Mouse (Mus musculus) kidney, adult 18-20 months (tissue): ENCODE measurements around the gene Stox2.
"Not testable (repeated sequence)": the region's sequence is repeated elsewhere in the genome, so short reads cannot be mapped to it uniquely, and the experiment has no call there.

Source experiments
- DNase-seq: peaks from one replicate; pipeline ENCODE4 v3.0.0; 2021

Gene Stox2

DNA sequence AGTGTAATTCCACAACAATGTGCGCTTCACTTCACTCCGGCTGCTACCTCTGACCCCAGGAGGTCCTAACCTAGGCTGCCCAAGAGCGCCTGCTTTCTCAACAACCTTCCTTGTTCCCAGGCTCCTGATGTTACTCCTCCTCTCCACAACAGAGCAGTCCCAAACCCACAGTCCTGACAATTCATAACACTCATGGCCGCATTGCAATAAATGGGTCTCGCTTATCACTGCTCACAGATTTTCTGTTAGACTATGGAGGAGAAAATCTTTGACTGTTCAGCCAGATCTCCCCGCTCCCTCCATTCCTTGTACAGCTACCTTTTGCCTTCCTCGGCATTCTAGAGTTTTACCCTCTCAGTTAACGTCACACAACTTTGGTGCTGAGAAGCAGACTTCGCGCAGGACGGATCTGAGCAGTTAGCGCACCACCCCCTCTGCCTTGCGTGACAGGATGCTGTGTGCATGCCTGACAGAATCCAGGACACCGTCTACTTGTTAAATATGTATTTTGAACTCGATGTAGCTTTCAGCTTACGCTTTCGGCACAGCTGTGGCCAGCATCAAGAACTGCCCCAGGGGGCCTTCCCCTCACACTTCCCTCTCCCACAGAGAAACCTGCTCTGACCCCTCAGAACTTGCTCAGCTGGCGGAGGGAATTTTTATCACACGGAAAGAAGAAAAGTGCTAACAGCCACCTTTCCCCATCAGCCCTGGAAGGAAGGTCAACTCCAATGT, at the start of gene Stox2:
Gene Stox2, minus strand, starts transcription at position 51 of the 735 bp plus-strand sequence.
- DNase-seq, result no peak

DNA sequence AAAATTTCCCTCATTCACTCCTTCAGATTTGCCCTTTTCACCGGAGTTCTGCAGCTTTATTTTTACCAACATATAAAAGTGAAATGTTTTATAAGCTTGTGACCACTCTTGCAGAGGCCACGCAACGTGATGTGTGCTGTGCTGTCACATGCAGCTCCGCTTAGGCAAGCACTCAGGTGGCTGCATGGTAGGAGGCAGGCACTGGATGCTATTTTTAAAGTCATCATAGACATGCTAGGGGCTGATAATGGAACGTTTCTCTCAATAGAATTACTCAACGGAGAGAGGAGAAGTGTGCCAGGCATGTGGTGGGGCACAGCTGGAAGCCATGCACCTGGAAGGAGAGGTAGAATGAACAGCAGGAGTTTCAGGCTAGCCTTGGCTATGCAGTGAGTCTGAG, 49.3 kb upstream of the Stox2 start:
- DNase-seq, result no peak

DNA sequence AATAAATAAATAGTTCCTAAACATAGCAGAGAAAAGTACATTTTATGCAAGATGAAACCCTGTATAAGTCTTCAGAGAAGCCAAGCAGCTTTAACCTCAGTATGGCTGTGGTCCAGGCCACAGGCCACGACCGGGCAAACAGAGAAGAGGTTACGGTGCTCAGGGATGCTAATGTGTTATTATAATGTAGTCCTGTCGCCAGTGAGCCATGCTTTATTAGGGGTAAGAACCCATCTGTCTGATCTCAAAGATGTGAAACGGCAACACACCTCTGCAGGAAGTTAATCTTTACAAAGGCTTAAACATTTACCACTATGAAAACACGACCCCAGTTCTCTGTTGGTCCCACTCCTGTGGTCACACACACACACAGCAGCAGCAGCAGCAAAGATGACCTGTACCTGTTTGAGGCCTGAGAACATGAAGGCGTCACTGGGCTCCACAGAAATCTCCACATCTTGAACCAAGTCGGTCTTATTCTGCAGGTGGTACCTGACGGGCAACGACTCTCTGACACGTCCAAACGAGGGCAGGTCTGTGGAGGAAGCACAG, 48.5 kb upstream of the Stox2 start:
- DNase-seq, result no peak

DNA sequence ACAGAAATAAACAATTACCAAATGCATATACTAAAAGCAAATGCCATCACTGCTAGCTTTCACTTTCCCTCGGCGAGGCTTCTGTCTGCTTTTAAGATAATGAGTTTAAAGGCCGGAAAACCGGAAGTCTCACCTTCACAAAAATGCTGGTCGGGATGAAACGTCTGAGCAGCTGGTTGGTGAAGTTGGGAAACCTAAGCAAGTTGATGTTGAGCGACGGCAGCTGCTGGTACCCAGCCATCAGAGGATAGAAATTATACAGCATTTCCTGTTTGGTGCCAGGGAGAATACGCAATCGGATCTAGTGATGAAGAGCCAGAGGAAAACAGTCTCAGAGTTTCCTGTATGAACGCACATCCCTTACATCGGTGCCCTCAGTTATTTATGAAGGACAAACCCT, 46.9 kb upstream of the Stox2 start:
- no peak for DNase-seq

DNA sequence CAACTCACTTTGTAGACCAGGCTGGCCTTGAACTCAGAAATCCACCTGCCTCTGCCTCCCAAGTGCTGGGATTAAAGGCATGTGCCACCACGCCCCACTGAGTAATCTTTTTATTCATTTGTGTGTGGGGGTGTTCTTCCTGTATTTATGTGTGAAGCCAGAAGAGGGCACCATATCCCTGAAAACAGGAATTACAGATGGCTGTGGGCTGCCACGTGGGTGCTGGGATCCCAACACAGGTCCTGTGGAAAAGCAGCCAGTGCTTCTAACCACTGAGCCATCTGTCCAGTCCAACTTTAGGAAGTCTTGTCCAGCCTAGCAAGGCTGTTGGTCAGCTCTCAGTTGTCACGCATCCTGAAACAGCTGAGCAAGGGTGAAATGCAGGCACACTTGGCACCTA, 41.1 kb upstream of the Stox2 start:
- DNase-seq, result no peak

DNA sequence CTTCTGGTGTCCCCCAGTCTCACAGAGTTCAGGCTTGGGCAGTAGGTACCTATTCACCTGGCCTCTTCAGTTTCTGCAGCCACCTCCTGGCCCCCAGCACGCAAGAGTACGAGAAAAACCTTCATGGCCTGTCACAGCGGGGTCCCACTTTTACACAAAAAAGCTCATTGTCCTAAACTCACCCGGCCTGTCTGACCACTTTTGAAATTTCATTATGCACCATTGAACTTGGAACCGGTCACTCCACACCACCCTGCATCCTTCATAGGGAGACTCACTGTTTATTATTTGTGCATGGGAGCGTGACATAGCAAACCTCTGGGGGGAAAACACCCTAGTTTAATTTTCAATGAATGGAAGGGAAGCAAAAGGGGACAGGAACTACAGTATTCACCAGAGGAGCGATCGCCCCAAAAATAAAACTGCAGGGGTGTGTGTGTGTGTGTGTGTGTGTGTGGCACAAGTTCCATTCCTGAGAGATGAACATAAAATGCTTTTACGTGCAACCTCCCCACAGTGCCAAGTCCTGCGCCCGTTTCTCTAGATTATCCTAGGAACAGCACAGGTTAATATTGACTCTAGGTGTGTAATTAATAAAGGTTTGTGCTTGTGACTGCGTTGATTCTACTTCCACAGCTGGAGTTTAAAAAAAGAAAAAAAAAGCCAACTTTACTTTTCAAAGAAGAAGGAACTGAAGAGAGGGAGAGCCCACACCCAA, 36.4 kb upstream of the Stox2 start:
- DNase-seq, result peak; percentile 31

DNA sequence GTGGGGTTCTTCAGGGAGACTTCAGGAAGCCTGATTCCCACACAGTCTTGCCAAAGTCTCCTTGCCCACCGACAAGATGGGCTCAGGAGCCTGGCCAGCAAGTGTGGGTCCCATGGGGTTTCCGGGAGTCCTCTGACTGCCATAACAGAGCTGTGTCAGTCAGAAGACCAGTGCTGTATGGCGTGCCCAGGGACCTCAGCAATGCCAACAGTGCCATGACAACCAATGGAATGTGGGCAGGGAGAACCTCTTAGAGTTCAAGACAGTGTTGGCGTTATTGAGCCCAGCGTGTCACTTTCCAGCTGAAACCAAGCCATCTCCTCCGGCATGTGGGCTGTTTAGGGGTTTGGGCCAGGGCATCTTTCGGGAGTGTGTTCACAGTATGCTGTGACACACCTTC, 33.9 kb upstream of the Stox2 start:
- no peak for DNase-seq

DNA sequence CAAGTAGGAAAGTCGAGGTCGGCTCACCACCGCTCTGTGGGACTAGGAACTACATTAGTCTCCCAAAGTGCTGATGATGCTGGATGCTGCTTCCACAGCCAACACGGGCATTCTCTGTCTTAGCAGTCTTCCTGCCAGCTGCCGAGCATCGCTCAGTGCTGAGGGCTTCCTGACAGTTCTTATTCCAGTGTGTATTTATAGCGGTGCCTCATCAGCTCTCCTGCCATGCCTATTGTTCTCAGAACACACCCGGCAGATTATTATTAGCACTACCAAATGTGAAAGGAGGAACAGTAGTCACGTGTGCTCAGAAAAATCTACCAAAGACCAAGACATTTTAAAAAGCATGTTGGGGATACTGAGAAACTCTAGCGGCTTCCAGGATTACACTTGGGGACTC, 15.5 kb upstream of the Stox2 start:
- DNase-seq, result peak; percentile 21

DNA sequence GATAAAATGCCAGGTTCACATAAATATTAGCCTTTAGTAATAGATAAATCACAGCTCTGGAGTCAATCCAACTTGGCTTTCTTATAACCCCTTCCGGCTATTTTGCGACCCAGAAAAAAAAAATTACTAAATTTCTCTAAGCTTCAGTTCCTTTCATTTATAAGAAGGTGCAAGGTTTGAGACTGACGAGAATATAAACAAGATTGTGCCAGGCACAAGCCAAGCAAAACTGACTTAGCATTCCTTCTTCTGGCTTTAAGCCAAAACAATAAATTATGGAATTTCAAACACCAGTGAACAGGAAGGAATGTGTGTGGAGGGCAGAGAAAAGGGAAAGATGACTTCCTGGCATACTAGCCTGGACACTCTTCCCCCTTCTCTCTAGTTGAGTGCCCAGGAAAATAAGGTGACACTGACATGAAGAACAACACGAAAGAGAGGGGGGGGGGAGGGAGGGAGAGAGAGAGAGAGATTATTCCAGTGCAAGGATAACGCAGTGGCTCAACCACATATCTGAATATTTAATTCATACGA, 13.1 kb upstream of the Stox2 start:
- DNase-seq, result no peak

DNA sequence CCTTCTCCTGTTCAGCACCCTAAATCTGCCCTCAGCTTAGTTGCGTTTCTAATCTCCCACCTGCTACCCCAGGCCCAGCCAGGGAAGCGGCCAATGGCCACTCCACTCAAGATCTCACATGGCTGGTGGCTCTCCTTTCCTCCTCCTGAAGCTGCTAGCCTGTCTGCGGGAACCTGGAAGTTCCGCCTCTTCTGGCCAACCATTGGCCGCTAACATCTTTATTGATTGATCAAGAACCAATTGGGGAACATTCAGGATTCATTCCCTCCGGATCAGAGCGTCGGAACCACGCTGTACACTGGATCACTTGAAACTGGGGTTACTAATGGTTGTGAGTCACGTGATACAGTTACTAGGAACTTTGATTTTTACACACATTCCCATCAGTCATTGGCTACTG, 12.4 kb upstream of the Stox2 start:
- DNase-seq, result no peak

DNA sequence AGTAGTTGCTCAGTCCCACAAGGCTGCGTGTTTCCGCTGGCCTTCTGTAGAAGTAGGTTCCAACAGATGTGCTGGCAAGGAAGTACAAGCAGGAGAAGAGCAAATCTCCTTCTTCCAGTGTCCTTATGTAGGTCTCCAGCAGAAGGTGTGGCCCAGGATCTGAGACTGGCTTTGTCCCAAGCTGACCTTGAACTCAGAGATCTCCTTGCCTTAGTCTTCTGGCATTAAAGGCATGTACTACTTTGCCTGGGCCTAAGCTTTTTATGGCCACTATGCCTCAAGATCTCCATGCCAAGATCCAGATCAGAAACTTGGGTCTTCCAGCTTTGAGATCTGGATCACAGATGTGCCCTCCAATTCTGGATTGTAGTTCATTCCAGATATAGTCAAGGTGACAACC, 3.0 kb upstream of the Stox2 start:
- not testable (repeated sequence) for DNase-seq

DNA sequence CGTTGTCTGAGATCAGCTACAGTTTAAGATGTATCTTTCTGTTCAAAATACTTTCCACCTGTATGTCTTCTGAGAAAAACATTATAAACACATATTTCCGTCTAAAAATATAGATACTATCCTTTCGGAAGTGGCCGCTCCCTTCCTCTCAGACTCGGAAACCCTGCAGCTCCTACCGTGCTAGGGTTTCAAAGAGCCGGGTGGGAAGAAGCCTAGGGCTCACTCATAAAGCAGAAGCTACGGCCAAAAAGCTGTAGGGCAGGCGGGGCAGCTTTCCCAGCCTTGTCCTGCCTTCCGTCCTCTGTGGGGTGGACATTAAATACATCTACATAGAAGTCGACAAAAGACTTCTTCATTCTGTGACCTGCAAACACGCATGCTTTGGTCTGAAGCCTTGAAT, 6.9 kb downstream of the Stox2 start:
- no peak for DNase-seq

DNA sequence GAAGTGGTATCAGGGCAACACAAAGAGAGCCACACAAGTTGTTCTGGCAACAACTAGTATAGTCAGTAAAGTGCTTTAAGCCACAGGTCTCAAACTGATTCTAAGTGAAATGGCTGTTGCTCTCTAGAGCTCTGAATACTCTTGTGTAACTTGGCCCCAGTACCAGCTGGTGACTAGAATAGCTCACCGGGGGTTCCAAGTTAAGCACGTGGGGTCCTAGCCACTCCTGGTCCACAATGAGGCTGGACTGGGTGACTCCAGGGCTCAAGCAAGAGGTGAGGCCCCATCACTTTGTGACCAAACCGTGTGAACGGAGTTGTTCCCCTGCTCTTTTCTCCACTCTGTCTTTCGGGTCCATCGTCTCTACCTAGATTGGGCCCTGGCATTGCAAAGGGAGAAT, 8.2 kb downstream of the Stox2 start:
- DNase-seq, result no peak

DNA sequence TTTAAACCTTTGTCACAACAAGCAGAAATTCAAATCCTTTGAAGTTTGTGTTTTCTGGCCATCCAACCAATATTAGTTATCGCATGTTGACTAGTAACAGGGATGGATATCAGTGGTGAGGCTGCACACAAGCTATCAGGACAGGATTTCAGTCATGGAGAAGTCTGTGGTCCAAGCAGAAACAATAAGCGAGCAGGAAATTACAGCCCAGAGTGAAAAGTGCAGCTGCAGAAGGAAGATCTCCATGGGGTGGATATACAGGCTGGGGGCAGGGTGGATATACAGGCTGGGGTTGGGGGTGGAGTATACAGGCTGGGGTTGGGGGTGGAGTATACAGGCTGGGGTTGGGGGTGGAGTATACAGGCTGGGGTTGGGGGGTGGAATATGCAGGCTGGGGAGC, 10.3 kb downstream of the Stox2 start:
- no peak for DNase-seq

DNA sequence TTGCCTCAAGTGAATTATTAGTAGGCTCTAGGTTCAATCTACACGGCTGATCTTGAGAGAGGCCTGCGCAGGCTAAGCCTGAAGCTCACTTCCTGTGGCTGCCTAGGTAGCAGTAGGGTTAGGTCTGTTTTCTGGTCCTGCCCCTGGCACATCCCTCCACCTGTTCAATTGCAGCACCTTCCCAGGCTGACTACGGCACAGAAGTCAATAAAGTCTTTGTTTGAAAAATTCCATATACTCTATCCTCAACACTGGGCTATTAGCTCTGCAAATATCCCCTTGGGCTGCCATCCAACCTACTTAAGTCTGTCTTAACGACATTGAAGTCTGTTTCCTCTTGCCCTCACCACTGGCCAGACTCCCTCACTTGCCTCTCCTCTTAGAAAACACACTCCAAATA, 10.8 kb downstream of the Stox2 start:
- DNase-seq, result no peak

DNA sequence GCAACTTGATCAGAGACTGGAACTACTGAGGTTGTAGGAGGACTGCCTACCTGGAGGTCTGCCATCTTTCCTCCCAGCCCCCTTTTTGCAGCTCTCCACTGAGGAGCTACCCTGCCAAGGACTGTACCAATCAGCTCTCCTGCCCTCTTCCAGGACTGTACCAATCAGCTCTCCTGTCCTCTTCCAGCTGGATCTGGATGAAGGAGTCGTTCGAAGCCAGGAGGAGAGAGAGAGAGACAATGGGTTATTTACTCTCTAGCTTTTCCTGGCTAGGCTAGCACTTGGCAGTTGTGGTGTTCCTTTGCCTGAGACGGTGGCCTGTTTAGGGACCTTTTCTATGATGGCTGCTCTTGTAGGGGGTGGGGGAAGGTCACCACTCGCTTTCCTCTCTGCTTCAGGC, 14.9 kb downstream of the Stox2 start:
- no peak for DNase-seq

DNA sequence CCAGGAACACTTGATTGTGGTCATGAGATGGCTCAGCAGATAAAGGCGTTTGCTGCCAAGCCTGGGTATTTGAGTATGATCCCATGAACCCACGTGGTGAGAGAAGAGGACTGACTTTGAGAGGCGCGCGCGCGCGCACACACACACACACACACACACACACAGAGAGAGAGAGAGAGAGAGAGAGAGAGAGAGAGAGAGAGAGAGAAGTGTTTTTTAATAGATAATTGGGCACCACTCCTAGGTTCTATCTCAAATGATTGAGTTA, 32.0 kb downstream of the Stox2 start:
- DNase-seq, result not testable (repeated sequence)

DNA sequence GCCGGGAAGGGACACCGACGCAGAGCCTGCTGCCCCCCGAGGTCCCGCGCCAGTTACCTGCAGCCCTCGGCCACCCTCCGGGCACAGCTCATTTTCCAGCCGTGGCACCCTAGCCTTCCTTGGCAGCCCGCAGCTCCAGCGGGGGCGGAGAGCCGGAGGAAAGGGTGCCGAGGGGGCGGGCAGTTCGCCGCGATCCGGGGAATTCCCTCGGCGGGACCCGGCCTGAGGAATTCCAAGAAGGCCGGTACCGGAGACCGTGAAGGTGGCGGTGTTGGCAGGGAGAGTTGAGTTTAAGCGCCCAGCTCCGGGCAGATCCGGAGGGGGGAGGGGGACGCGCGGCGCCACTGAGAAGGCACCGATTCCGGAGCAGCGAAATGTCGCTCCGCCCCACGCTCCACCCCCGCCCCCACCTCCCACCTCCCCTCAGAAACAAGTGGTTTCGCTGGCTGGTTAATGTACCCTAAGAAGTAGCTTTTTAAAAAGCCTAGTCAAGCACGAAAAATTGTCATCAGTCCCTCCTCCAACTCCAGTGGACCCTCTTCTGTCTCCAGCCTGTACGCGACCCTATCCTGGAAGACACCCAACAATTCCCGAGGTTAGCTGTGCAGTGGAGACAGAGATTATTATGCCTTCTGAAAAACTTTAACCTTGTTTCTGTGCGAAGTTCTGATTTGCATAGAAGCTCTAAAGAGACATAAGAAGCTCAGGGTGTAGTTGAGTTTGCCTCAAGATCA, 32.5 kb downstream of the Stox2 start:
- peak; percentile 86 for DNase-seq

DNA sequence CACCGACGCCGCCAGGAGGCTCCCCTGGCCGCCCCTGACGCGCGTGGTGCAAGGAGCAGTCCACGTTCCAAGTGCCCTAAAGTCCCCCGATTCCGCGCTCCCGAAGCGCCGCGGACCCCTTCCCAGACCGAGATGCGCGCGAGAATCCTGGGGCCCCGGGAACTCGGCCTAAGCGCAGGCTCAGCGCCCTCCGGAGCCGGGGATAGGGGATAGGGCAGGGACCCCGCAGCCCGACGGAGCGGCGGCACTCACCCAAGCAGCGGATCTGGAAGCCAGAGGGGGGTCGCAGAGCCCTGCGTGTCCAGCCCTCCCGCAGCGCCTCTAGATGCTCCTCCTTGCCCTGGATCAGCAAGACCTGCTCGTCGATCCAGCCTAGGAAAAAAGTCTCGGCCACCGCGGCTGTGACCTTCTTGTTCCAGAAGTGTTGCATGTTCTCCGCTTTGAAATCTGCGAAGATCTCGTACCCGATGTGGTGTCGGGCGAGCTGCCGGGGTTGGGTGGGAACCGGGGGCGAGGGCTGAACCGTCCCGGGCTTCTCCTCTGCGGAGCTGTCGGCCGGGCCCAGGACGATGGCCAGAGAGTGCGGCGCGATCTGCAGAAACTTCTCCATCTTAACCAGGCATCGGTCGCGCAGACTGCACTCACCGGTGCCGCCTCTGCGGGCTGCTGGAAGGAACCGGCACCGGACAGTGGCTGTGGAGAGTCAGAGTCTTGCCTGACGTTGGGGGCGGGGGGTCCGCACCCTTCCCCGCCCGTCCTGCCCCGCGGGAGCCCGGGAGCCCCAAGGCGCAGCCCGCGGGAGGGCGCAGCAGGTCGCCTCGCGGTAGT, 33.3 kb downstream of the Stox2 start:
- DNase-seq, result peak; percentile 67

DNA sequence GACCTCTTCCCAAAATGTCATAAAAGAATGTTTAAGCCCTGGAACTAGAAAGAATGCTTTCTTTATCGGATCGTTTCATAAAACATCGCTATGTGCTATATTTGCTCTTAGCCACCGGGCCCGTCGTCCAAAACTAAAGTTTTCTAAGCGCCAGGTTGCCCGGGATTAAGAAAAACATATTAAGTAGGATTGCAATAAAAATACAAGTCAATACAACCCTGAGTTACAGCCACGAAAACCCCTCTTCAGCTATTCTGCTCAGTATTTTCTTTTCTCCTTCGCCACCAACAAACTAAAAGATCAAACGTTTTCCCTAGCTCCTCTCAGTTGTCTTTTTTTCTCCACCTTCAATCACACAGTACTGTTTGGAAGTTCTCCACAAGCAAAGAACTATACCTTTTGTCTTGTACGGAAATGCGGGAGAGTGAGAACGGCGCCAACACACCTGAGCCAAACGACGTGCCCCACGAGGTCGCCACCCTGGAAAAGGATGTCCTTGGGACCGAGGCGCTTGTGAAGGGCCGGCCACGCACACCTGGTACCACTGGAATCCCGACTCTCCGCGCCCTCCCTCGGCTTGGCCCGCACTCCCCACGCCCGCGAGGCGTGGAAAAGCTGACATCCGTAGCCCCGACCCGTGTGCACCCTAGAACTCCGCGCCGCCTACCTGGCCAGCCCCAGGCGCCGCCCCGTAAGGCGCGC, 34.0 kb downstream of the Stox2 start:
- peak; percentile 56 for DNase-seq

DNA sequence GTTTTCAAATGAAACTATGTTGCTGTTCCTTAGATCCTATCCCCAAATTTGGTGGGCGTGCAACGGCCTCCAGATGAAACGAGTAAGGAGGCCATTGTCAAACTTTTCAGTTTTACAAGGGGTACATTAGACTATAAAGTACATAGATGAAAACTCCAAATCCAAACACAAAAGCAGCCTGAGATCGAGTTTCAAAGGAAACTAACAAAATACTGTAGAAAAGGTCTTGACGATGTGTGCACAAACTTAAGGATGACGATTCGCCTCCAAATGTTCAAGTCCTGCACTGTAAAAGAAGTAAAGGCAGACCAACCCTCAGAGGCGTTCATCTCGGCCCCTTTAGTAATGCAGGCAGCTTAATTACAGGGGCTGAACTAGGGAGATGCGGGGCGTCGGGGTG, 34.8 kb downstream of the Stox2 start:
- no peak for DNase-seq

DNA sequence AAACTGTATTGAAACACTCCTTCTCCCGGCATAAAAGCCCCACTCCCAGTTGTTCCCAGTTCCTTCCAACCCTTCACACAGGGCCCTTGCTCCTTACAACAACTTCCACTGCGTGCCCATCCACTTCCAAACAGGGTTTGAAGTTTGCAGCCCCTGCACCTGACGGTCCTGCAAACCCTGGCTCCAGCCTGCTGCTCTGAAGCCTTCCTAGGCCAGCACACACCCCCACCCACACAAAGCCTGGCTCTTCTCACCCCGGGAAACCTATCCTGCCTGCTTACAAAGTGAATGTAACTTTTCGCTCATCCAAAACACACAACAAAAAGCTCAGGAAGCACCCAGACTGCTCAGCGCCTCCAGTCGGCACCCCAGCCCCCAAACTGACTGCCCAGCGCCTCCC, 37.1 kb downstream of the Stox2 start:
- no peak for DNase-seq
